Mouse (Mus musculus) small intestine, adult 2 months (tissue): Measurements from ENCODE around the gene Ptprj.

Experiments used
- CTCF ChIP-seq: fragments of 200-500 bp; IDR thresholded peaks from 2 replicates; pipeline ENCODE4 v1.5.1; 2012; ENCODE audit warnings: low read depth, mild to moderate bottlenecking, control low read depth, inconsistent platforms, low read length, moderate library complexity, mixed read lengths; ENCODE audit not compliant: insufficient replicate concordance, insufficient read length; ENCODE audit errors: extremely low read depth
- POLR2A ChIP-seq: fragments of 200-500 bp; IDR thresholded peaks from 2 replicates; pipeline ENCODE4 v1.6.1; 2012; ENCODE audit warnings: low read depth, mild to moderate bottlenecking, control low read depth, inconsistent platforms, low read length, moderate library complexity

DNA sequence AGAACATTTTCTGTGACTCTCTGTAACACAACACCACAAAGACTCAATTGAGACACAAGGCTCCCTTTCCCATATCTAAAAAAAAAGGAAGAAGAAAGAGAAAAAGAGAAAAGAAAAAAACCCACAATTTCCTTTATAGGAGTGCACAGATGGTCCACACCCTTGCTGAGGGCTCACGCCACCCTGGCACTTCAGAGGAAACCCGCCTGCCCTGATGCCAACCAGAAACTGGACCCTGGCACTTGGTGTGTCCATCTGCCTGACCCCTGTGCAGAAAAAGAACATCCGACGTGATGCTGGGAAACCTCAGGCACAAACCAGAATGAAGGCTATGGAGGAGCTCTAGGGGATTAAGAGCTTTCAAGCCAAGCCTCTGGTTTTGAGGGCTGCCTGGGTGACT is 43.2 kb downstream of the Ptprj start:
- TF ChIP-seq POLR2A = no peak
- no peak for TF ChIP-seq CTCF
